Mouse (Mus musculus) intestine, postnatal 0 days (tissue): ENCODE measurements around the gene Myo1b. TPM values are rescaled to one million over a fixed set of nuclear protein-coding genes. Genes with fewer than 3 reads are reported as not detected.

ENCODE experiments used
- ATAC-seq: fragments of 200-750 bp; cut with Nextera tagmentation; 2 replicates; pipeline ENCODE4 v1.8.0; 2017; ENCODE audit warnings: mild to moderate bottlenecking, moderate TSS enrichment, moderate library complexity
- H3K27ac ChIP-seq: fragments of 300-500 bp; sonication (generic); 2 replicates; pipeline ENCODE4 v1.5.1; 2014; ENCODE audit warnings: mild to moderate bottlenecking, low read depth, low read length, moderate library complexity
- H3K27me3 ChIP-seq: fragments of 300-500 bp; sonication (generic); replicated peaks from 2 replicates; pipeline ENCODE4 v1.6.1; 2014; ENCODE audit warnings: low read length, mixed read lengths; ENCODE audit not compliant: control insufficient read depth, insufficient read depth
- H3K36me3 ChIP-seq: fragments of 300-500 bp; sonication (generic); 2 replicates; pipeline ENCODE4 v1.6.1; 2014; ENCODE audit warnings: mild to moderate bottlenecking, moderate library complexity; ENCODE audit not compliant: control insufficient read depth, insufficient read depth
- H3K4me1 ChIP-seq: fragments of 300-500 bp; sonication (generic); replicated peaks from 2 replicates; pipeline ENCODE4 v1.6.1; 2014; ENCODE audit warnings: antibody characterized with exemption, low read length, mixed read lengths; ENCODE audit not compliant: control insufficient read depth, insufficient read depth
- H3K4me2 ChIP-seq: fragments of 300-500 bp; sonication (generic); replicated peaks from 2 replicates; pipeline ENCODE4 v1.6.1; 2014; ENCODE audit warnings: low read depth, mild to moderate bottlenecking, moderate library complexity
- H3K4me3 ChIP-seq: fragments of 300-500 bp; sonication (generic); 2 replicates; pipeline ENCODE4 v1.5.1; 2014; ENCODE audit warnings: low read depth, low read length
- H3K9ac ChIP-seq: fragments of 300-500 bp; sonication (generic); 2 replicates; pipeline ENCODE4 v1.6.1; 2014; ENCODE audit warnings: mild to moderate bottlenecking, low read depth, low read length
- H3K9me3 ChIP-seq: fragments of 300-500 bp; sonication (generic); 2 replicates; pipeline ENCODE4 v1.6.1; 2016; ENCODE audit warnings: mixed run types; ENCODE audit not compliant: control insufficient read depth
- CTCF ChIP-seq: sonication (generic); IDR thresholded peaks from 2 replicates; pipeline ENCODE4 v1.5.1; 2016; ENCODE audit warnings: low read depth, mild to moderate bottlenecking, control low read depth, antibody characterized with exemption, moderate library complexity
- WGBS: fragments of 180-500 bp; shearing (Covaris S2); extraction: QIAGEN DNeasy Blood & Tissue Kit; methylation state at CpG from one replicate; pipeline ENCODE4 v1.1.7; 2014; 5-methylcytosine and 5-hydroxymethylcytosine counted together
- polyA plus RNA-seq: library from polyadenylated mRNA; unstranded; fragments of >200 nt; fragmentation: Nextera tagmentation; extraction: Ambion mirVana; gene quantifications from 2 replicates; pipeline ENCODE4 v1.2.1, GENCODE M21; 2015

Gene Myo1b
- polyA plus RNA-seq, 1 experiment from 2014 or later, result 15.8 TPM

DNA sequence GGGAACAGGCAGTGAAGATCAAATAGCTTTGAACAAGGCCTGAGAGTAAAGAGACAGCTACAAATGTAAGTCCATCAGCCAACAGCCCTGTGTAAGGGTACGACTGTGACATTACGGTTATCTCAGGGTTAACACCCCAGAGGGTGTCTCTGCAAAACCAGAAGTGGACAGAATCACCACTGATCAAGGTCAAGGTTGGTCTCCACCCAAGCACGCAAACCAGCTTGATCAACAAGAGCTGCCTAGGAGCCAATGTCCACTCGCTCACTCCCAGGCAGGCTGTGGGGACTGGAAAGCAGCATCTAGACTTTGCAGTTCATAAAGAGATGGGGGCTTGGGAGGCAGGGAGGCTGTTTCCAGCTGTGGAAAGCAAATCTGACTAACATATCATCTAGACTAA, 23.9 kb downstream of the Myo1b start:
- TF ChIP-seq CTCF, result no peak
- Histone ChIP-seq H3K9me3 (no peaks in the 10 kb centered on the region), H3K4me2 (no peak overlapping the region), H3K4me3 (no peak overlapping the region), H3K4me1 (peaks cover 9% of the 10 kb centered on the region; the same call in 1 of the 2 replicates), H3K36me3 (no peaks in the 10 kb centered on the region), H3K27ac (no peak overlapping the region), H3K9ac (no peak overlapping the region), H3K27me3 (no peaks in the 10 kb centered on the region)
- WGBS, result 72% methylated on average over 4 of the region's 4 CpGs
- no peak for ATAC-seq

DNA sequence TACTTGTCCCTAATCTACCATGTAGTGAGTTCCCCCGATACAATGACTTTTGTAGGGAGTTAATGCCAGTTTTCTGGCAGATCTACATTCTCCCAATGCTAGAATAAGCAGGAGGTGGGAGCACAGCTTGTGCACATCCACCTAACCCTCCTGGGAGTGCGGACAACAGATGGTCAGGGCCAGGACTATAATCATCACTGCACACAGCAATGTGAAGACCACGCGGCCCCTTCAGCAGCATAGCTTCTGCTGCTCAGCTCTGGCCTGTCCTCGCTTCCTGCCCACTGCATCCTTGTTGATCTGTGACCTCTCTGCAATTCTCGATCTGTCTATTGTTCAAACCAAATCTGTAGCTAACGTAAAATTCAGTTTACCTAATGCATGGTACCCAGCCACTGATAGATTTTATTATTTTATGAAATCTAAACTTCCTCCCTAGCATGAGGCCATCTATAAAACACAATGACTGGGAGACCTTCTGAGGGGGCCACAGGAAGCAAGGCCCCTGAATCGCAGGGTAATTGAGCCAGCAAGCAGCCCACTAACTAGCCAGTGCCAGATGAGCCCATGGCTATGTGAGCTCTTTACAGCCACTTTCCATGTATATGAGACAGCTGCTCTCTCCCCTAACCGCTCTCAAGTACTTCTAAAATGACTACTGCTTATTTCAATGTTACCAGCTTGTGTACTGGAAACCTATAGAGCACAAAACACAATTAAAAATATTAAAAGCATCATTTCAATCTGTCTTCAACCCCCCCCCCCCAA, 27.6 kb downstream of the Myo1b start:
- TF ChIP-seq CTCF, result no peak
- Histone ChIP-seq H3K27me3 (no peaks in the 10 kb centered on the region), H3K9me3 (no peaks in the 10 kb centered on the region), H3K27ac (no peak overlapping the region), H3K4me1 (0 out of 2 replicates have a peak, but pooled peaks cover 4% of the 10 kb centered on the region), H3K36me3 (no peaks in the 10 kb centered on the region), H3K9ac (no peak overlapping the region), H3K4me2 (no peak overlapping the region), H3K4me3 (no peak overlapping the region)
- no peak for ATAC-seq
- 75% methylated on average over 9 of the region's 9 CpGs for WGBS

DNA sequence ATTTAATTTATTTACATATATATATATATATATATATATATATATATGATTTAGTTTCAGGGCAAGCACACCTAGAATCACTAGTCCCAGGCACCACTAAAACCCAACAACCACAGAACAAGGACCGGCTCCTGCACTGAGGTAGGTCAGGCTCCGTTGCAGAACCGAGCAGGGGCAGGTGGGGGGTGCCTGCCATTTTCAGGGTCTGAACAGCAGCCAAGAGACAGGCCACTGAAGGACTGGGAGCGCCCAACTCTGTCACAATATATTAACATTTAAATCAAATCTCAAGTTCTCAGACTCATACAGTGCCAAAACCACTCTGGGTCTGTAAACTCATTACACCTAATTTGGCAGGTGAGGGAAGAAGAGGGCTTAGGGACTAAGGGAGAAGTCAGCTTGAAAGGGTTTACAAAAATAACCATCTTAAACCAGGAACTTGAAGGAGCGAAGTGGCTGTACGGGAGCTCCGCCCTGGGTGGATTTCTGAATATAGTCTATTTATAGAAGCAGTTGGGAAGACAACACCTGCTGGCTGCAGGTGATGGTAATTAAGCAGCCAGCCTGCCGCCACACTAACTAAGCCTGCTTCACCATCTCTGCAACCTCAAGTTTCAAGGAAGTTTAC, 30.4 kb downstream of the Myo1b start:
- no peak overlapping the region for H3K9ac ChIP-seq
- 63% methylated on average over 8 of the region's 8 CpGs for WGBS
- H3K27ac ChIP-seq, result no peak overlapping the region
- H3K4me1 ChIP-seq, result no peaks in the 10 kb centered on the region
- no peaks in the 10 kb centered on the region for H3K9me3 ChIP-seq
- no peaks in the 10 kb centered on the region for H3K27me3 ChIP-seq
- ATAC-seq, result no peak
- no peak overlapping the region for H3K4me3 ChIP-seq
- H3K36me3 ChIP-seq, result 0 out of 2 replicates have a peak, but pooled peaks cover 6% of the 10 kb centered on the region
- H3K4me2 ChIP-seq, result no peak overlapping the region
- no peak for TF ChIP-seq CTCF

DNA sequence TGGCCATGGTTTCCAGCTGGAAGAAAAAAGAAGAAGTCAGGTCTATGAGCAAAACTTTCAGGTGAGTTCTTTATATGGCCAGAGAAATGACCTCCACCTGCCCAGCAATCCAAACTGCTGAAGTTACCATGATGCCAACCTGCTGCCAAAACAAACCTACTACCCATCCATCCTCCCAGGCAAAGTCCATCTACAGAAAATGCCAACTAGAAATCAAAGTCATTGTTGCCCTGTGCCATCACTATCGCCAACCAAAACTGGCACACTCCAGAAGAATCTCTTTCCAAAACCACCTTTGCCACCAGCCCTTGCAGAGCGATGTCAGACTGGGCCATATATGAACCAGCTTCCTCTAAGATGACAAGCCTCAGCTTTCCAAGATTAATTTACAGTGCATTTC, 32.7 kb downstream of the Myo1b start:
- H3K36me3 ChIP-seq, result 0 out of 2 replicates have a peak, but pooled peaks cover 6% of the 10 kb centered on the region
- H3K9me3 ChIP-seq, result no peaks in the 10 kb centered on the region
- H3K4me1 ChIP-seq, result no peaks in the 10 kb centered on the region
- no peak overlapping the region for H3K9ac ChIP-seq
- no peak overlapping the region for H3K4me2 ChIP-seq
- 97% methylated on average over 2 of the region's 2 CpGs for WGBS
- H3K4me3 ChIP-seq, result no peak overlapping the region
- TF ChIP-seq CTCF, result no peak
- H3K27ac ChIP-seq, result no peak overlapping the region
- no peak for ATAC-seq
- H3K27me3 ChIP-seq, result no peaks in the 10 kb centered on the region

DNA sequence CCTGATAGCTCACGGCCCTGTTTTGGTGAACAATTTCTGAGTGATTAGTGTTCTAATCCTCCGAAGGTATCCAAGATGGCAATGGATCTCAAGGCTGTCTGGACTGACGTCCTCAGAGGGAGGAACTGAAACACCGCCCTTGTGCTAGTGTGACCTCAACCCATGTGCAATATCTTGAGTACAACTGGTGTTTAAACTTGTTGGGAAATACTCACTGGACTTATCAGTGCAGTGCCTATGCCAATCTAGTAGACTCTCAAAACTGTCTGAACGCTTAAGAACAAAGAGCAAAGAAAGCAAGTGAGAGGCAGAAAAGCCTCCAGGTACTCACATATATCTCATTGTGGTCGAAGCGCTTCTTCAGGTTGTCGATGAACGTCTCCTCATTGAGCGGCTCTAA, 33.1 kb downstream of the Myo1b start:
- no peaks in the 10 kb centered on the region for H3K9me3 ChIP-seq
- no peak overlapping the region for H3K9ac ChIP-seq
- H3K4me3 ChIP-seq, result no peak overlapping the region
- WGBS, result 88% methylated on average over 10 of the region's 10 CpGs
- no peak overlapping the region for H3K27ac ChIP-seq
- ATAC-seq, result no peak
- 0 out of 2 replicates have a peak, but pooled peaks cover 6% of the 10 kb centered on the region for H3K36me3 ChIP-seq
- no peaks in the 10 kb centered on the region for H3K4me1 ChIP-seq
- no peaks in the 10 kb centered on the region for H3K27me3 ChIP-seq
- TF ChIP-seq CTCF, result no peak
- H3K4me2 ChIP-seq, result no peak overlapping the region

DNA sequence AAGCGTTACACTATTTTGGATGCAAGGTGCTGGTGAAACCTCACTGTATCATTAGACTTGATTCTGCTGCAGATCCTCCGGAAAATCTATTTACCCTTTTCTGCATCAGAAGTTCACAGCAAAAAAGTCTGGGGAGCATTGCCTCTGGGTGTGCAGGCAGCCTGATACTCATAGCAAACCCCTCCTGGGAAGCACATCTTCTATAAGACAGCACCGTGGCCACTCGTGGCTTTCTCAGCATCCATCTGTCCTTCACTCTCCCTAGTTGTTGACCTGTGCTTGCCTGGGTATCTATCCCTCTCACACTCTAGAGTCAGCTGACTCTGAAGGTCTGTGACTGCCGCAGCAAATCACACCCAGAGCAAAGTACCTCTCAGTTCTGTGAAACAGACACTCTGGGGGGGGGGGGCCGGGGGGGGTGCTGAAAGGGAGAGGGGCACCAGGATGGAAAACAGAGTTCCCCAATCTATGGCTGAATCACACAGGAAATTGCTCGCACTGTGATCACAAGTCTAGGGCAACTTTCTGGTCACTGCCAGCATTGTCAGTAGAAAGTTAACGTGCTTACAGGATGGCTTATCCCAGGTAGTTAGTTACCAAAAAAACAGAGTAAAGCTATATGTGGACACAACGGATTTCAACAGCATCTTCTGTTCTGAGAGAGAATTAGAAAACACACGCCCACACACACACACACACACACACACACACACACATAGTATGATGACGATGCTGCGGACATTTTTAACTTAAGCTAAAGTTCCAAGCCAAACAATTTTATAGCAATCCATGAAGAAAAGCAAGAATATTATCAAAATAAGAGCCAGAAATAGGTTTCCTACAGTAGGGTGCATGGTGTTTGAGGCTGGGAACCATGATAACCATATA, 35.7 kb downstream of the Myo1b start:
- no peaks in the 10 kb centered on the region for H3K9me3 ChIP-seq
- 65% methylated on average over 12 of the region's 12 CpGs for WGBS
- ATAC-seq, result no peak
- no peak overlapping the region for H3K27ac ChIP-seq
- H3K4me3 ChIP-seq, result no peak overlapping the region
- no peak for TF ChIP-seq CTCF
- H3K36me3 ChIP-seq, result 0 out of 2 replicates have a peak, but pooled peaks cover 6% of the 10 kb centered on the region
- H3K9ac ChIP-seq, result no peak overlapping the region
- no peaks in the 10 kb centered on the region for H3K27me3 ChIP-seq
- H3K4me2 ChIP-seq, result no peak overlapping the region
- no peaks in the 10 kb centered on the region for H3K4me1 ChIP-seq
